Mouse (Mus musculus) monocyte, adult 5-6 weeks (primary cell): ENCODE measurements around the gene Pou2f2. TPM values are rescaled to one million over a fixed set of nuclear protein-coding genes. Genes with fewer than 3 reads are reported as not detected.

ENCODE experiments used
- ATAC-seq: fragments of 153-309, 156-312 bp; replicated peaks from 2 replicates; pipeline ENCODE4 v1.8.0; 2017; ENCODE audit warnings: mild to moderate bottlenecking; ENCODE audit not compliant: low TSS enrichment, insufficient number of reproducible peaks, severe bottlenecking, poor library complexity, low FRiP score
- total RNA-seq: library from RNA; stranded (forward); fragments of 200-1000, 200-491, 200-594 nt; gene quantifications from 3 replicates; pipeline ENCODE4 v1.2.3, GENCODE M21; 2017

The Pou2f2 gene
- 35.8 to 70.4 TPM (median 38.0 TPM) in 3 replicates for total RNA-seq

- ATAC-seq = no peak
Observed at GRCm38 (mm10) chr7:25179606-25180161, at the start of gene Pou2f2. TSS of gene Pou2f2 (minus strand) at chr7:25179726.

GRCm38 (mm10) chr7:25227523-25228300 lies 48.2 kb upstream of the Pou2f2 start:
- no peak for ATAC-seq

DNA sequence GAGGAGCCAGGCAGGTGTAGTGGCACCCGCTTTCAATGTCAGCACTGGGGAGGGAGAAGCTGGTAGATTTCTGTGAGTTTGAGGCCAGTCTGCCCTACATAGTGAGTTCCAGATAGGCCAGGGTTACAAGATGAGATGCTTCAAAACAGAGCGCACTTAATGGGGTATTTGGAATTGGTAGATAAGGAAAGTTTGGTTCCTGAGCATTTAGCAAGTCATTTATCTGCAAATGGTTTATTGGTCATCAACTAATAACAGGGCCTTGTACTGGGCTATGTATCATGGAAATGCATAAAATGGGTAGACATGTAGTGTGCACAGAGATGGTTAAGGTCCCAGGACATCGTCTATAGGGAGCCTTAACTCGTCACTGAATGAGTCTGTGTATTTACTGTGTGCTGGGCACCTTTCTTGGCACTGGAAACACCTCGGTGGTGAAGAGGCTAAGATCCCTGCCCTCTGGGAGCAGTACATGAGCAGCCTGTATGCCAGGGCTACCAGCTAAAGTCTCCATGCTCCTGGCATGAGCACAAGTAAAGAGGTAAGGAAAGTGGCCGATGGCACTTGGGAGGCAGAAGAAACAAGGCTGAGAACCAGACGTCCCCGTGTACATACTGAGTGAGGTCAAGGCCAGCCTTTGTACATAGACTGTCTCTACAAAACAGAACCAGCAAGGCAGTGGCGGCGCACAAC lies 42.9 kb upstream of the Pou2f2 start:
- ATAC-seq = no peak

DNA sequence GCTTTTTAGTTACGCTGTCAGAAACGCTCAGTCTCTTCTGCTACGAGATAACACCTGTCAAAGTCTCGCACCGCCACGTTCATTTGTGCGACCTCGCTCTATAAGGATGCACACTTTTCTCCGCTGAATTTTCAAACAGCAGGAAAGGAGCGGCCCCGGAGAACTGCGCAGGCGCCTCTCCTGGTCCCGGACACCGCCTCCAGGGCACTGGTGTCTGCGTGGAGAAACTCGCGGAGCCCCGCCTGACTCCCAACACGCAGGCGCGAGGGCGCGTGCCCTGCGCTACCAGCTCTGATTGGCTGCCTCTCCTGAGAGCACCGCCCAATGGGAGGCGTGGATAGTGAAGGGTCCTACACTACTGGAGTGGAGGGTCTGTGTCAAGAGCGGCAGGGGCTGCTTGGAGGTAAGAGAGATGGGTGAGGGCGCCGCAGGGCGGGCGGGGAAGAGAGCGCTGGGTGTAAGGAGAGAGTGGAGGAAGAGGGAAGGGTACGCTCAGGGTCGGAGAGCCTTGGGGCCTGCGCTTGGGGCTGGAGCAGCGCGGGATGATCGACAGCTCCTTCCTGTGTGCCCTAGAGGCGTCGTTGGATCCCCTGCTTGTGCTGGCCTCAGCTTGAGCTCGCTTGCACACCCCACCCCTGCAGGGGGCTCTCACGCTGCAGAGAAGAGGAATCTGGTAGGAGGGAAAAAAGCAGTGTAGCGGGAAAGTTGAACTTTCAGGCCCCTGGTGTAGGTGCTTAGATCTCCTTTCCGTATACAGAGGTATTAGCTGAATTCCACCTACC lies 41.8 kb upstream of the Pou2f2 start, which contains the start of gene Zfp526:
Zfp526 (plus strand) TSS at position 324 of the 782 bp plus-strand sequence.
- ATAC-seq = peak; percentile 68

DNA sequence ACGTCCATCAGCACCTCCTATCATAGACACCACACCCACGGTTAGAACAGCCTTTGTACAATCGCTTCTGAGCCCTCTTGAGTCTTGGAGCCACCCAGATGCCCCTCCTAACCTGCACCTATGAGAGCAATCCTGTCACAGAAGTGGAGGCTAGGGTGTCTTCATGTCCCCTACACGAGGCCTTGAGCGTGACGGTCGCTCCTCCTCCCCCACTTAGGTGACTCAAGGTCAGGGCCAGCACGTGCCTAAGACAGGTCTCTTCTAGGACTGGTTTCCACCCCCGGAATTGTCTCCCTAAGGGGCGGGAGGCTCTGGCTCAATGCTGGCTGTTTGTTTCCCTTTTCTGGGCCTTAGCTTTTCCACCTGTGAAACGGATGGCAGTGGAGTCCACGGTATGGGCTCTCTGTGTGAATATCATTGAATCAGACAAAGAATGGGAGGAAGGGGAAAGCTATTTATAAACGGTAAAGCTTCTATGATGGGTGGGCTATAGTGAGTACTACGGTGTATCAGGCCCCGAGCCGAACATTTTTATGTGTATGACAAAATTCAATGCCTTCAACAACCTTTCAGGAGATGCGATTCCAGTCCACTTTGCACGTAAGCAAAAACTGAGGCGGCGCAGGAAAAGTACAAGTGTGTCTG lies 41.1 kb upstream of the Pou2f2 start, which contains the start of gene Dedd2:
Dedd2 (minus strand) TSS at position 159 of the 645 bp plus-strand sequence.
- no peak for ATAC-seq

GRCm38 (mm10) chr7:25219756-25220456 lies 40.4 kb upstream of the Pou2f2 start:
- peak; percentile 77 for ATAC-seq

- ATAC-seq = no peak
Observed at GRCm38 (mm10) chr7:25219416-25219750, 39.9 kb upstream of the Pou2f2 start.

DNA sequence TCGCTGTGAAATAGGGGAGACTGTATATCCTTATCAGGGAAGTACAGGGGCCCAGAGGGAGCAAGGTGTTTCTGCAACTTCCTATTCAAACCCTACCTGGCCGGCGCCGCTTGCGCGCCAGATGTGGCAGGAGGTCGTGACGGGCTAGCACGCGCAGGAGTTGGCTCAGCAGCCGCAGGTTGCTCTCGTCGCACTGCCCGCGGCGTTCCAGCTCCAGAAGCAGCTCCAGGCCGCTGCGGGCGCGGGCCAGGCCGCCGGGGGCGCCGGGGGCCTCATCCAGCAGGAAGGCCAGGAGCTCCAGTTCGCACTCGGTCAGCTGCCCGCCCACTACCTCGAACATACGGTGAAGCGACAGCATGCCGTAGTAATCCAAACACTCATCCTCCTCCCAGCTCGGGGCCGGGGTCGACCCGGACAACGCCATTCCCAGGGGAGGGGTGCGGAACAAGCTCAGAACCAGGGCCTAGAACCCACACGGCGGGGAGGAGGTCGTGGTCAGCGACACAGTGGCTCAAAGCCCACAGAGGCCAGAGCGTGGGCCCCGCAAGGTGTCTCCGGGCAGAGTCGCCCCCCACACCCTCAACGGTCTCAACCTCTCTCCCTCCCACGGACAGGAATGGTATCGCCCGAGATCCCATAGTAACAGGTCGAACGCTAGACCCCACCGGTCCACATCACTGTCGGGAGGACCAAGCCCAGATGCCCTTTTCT lies 39.3 kb upstream of the Pou2f2 start:
- no peak for ATAC-seq

DNA sequence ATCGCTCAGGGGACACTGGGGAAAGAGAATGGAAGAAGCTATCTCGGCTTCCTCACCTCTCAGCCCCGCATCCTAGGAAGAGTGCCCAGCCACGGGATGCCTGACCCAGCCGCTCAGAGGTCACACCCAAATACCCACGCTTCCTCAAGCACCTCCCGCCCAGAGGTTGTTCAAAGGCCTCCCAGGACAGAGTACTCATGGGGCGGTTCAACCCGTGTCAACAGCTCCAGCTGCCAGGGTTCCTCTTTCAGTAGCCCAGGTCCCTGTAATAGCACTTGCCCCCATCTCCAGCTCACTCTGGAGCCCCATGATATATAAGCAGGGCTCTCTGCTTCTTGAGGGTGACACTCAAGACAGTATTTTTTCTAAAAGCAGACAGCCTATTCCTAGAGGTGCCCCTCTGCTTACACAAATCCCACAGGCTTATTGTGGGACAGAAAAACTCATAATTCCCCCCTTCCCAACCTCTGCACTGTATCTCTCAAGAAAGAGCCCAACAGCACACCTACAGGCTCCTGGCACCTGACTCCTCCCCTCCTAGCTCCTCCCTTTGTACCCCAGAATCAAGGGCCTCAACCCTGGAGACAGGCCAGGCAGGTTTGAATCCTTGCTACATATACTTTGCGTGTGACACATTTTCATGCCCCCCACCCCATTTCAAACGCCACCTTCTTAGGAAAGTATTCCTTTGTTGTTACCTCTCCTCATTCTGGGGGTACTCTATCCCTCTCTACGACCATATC lies 38.3 kb upstream of the Pou2f2 start:
- peak; percentile 44 for ATAC-seq

- no peak for ATAC-seq
Observed at GRCm38 (mm10) chr7:25214172-25214571, 34.6 kb upstream of the Pou2f2 start.

DNA sequence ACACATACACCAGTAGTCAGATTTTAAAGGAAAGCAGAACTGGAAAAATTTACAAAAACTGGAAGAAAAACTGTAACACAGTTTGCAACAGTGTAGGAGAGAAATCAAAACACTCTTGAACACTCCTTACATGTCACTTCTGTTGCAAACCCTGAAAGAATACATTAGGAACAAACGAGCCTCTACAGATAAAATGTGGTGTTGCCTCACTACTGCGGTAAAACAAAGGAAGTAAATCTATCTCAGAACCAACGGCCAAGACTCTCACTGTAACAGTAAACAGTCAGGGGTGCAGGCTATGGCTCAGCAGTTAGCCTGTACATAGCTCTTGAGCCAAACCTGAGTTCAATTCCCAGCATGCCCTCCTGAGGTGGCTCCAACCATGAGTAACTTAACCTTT lies 33.6 kb upstream of the Pou2f2 start:
- ATAC-seq = 0 out of 2 replicates have a peak, but pooled peaks have one; percentile 33

DNA sequence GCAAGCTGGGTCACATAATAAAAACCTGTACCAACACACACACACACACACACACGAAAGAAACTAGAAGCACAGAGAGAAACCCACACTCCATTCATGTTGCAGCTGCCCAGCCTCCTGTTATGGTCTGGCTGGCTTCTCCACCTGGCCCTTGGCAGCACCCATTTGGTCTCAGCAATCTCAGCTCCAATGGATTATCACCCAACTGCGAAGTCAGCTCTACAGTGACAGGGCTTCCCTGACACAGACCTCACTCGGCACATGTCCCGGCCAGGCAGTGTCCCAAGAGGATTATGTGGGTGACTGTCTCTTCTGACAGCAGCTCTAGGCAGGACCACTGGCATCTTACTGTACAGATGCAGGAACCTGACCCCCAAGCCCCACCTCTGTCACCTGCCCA lies 31.0 kb upstream of the Pou2f2 start:
- no peak for ATAC-seq

DNA sequence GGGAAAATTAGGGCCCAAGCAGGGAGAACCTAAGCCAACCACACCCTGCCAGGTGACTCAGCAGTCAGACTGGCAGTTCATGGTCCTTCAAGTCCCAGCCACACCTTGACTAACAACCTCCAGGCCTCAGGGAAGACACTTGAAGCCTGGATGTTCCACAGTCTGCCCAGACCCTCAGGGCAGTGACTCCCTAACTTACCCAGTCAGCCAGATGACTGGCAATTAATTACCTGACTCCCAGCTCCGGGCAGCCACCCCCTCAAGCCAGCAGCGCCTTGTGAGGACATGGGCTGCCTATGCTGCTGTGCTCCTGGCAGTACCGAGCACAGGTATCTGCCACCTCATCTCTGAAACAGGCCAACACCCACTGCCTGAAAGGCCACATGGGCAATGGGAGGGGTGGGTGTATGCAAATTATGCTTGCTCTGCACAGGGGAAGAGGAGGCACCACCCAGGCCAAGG lies 29.7 kb upstream of the Pou2f2 start:
- ATAC-seq = no peak

DNA sequence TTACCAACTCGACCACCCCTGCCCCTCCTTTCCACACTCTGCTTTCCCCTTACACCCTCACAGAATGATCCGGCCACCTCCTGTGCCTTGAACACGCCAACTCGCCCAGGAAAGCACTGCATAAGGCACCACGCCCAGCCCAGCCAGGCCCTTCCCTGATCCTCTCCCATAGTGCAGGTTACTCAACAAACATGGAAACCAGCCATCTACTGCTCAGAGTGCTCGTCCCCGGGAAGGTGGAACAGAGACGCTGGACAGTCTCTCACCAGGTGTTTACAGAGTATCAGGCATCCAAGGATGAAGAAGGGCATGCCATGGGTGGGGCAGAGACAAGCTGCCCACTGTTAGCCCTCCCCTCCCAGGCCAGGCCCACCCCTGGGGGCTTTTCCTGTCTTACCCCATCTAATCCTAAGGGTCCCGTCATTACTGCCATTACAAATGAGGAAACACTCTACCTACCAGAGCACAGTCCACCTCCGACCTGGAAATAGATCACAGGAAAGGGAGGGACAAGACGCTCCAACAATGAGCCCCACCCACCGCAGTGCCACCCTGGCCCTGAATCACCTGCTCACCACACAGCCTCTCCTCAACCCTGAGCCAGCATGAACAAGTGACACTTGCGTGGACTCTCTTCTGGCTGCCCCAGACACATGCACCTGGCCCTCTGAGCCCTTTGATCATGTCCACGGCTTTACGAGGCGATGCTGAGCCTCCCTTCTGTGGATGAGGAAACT lies 26.7 kb upstream of the Pou2f2 start:
- ATAC-seq = no peak

DNA sequence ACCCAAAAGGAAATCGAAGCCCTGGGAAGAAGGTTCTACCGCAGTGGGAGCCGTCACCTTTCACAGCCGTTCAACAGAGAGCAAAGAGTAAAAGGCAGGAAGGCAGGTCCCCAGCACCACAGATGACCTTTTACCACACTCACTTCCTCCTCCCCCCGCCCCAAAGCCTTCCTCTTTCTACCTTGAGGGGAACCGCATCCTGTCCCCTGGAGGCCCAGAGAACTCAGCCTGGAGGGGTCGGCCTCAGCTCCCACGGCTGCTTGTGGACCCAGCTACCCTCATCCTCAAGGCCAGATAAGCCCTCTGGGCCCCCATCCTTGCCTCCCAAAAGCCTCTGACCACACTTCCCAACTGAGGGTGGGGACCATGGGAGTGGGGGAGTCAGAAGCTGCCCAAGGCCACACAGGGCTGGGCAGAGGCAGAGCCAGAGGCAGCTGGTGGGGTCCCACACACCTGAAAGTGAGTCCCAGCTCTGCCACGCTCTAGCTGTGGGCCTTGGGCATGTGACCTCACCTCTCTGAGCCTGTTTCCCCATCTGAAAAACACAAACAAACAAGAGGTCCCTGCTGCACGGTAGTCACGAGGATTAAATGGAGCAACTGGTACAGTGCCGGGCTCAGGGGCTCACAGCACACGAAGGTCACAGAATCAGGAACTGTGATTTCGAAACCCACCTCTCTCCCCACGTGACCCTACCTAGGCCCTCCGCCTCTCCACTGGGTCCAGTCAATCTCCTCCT lies 26.0 kb upstream of the Pou2f2 start:
- peak; percentile 73 for ATAC-seq
